Mouse (Mus musculus) frontal cortex, adult 2 months (tissue): ENCODE results near the gene P3h2. TPM values are rescaled to one million over a fixed set of nuclear protein-coding genes. Genes with fewer than 3 reads are reported as not detected.

Experiments used
- DNase-seq, 2 experiments: peaks; one replicate each; pipeline ENCODE4 v3.0.0; 2022; ENCODE audit warnings: low spot score in 1 of 2; ENCODE audit errors: extremely low spot score in 1 of 2
- polyA plus RNA-seq: library from polyadenylated mRNA; depleted of rRNA; stranded (reverse); fragments of >200 nt; gene quantifications from 2 replicates; pipeline ENCODE4 v1.2.3, GENCODE M21; 2012; rRNA removed

P3h2 gene
- 3.1 and 3.5 TPM in 2 replicates for polyA plus RNA-seq

- DNase-seq: peak in 1 of 2 experiments; percentile 59
These were observed at the start of gene P3h2 for GRCm38 (mm10) chr16:26105115-26105974. TSS of gene P3h2 (minus strand) at chr16:26105784.

GRCm38 (mm10) chr16:26152258-26152657, 46.7 kb upstream of the P3h2 start:
- DNase-seq: no peak

GRCm38 (mm10) chr16:26150943-26151342, 45.4 kb upstream of the P3h2 start:
- DNase-seq: no peak

GRCm38 (mm10) chr16:26146853-26147252, 41.3 kb upstream of the P3h2 start:
- no peak for DNase-seq

- no peak for DNase-seq
These were observed 25.5 kb upstream of the P3h2 start for GRCm38 (mm10) chr16:26131126-26131525.

- DNase-seq: no peak
These were observed 1.0 kb upstream of the P3h2 start for GRCm38 (mm10) chr16:26106618-26107017.

GRCm38 (mm10) chr16:26106041-26106617, 545 bp upstream of the P3h2 start:
- DNase-seq: peak in 1 of 2 experiments; percentile 13

GRCm38 (mm10) chr16:26104274-26104673, 1.3 kb downstream of the P3h2 start:
- DNase-seq: no peak

GRCm38 (mm10) chr16:26102856-26103255, 2.7 kb downstream of the P3h2 start:
- DNase-seq: no peak

GRCm38 (mm10) chr16:26100167-26100566, 5.4 kb downstream of the P3h2 start:
- no peak for DNase-seq

- DNase-seq: no peak
These were observed 9.8 kb downstream of the P3h2 start for GRCm38 (mm10) chr16:26095696-26096284.

GRCm38 (mm10) chr16:26093888-26094287, 11.7 kb downstream of the P3h2 start:
- DNase-seq: no peak

GRCm38 (mm10) chr16:26088976-26089375, 16.6 kb downstream of the P3h2 start:
- DNase-seq: no peak

GRCm38 (mm10) chr16:26088240-26088639, 17.3 kb downstream of the P3h2 start:
- no peak for DNase-seq

GRCm38 (mm10) chr16:26086955-26087354, 18.6 kb downstream of the P3h2 start:
- DNase-seq: no peak

- DNase-seq: no peak
These were observed 20.4 kb downstream of the P3h2 start for GRCm38 (mm10) chr16:26085160-26085559.

- DNase-seq: no peak
These were observed 22.8 kb downstream of the P3h2 start for GRCm38 (mm10) chr16:26082831-26083230.

- DNase-seq: no peak
These were observed 23.2 kb downstream of the P3h2 start for GRCm38 (mm10) chr16:26082391-26082790.

GRCm38 (mm10) chr16:26078923-26079351, 26.6 kb downstream of the P3h2 start:
- DNase-seq: no peak

GRCm38 (mm10) chr16:26078100-26078422, 27.5 kb downstream of the P3h2 start:
- no peak for DNase-seq

GRCm38 (mm10) chr16:26077246-26078099, 28.1 kb downstream of the P3h2 start:
- no peak for DNase-seq
